Mouse (Mus musculus): Measurements from ENCODE around the gene Ttbk1.

Gene Ttbk1

GRCm38 (mm10) chr17:46419717-46420116 lies 67.8 kb downstream of the Ttbk1 start:
- DNase-seq (ENCODE audit: low spot score in 2 of 2), result no peak

GRCm38 (mm10) chr17:46418628-46419027 lies 68.8 kb downstream of the Ttbk1 start:
- no peak for DNase-seq (ENCODE audit: low spot score in 2 of 2)

GRCm38 (mm10) chr17:46408478-46408877 lies 79.0 kb downstream of the Ttbk1 start:
- no peak for DNase-seq (ENCODE audit: low spot score in 2 of 2)

- DNase-seq (ENCODE audit: low spot score in 2 of 2), result peak in 1 of 2 experiments; percentile 6
Measured at GRCm38 (mm10) chr17:46394631-46395030, 92.8 kb downstream of the Ttbk1 start.

GRCm38 (mm10) chr17:46393012-46393411 lies 94.5 kb downstream of the Ttbk1 start:
- DNase-seq (ENCODE audit: low spot score in 2 of 2), result peak in 1 of 2 experiments; percentile 46

All from left cerebral cortex, adult 9 months (tissue).